Mouse (Mus musculus): ENCODE data around the gene Ubr1. TPM values are rescaled to one million over a fixed set of nuclear protein-coding genes. Genes with fewer than 3 reads are reported as not detected.
A peak's percentile ranks its signal among the peaks of the same experiment; 100 is the strongest.
"Not testable (repeated sequence)": the region's sequence is repeated elsewhere in the genome, so short reads cannot be mapped to it uniquely, and the experiment has no call there.

Gene Ubr1
- polyA plus RNA-seq, 2 experiments, result 5.1 to 9.3 TPM

DNA sequence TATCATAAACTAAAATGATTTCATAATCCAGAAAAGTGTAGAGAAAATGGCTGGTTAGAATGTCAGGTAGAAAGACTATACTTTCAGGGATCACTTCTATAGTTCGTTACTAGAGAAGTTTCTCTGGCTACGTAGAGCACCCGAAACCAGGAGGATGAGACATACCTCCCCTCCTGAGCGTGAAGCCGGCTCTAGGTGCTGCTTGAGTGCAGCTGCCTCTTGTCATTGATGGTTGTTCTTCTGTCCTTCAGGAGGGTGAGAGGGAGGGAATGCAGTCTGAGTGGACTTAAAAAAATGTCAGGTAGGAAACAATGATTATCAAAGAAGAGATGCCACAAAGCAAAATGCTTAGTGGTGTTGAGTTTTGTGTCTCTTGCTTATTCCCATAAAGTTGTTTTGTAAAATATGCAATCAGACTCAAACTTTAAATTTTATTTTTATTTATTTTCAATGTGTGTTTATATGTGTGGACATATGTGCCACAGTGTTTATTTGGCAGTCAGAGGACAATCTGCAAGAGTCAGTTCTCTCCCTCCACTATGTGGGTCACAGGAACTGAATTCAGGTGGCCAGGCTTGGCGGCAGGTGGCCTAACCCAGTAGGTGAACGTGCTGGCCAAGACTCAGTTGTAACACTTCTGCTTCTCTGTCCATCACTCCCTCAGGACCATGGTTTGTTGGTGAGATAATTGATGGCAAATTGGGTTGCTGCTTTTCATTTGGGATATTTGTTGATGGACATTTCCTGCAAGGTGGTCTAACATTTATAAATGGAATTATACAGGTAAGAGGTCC, 33.7 kb upstream of the Ubr1 start:
- ATAC-seq (ENCODE audit: insufficient read depth) (no peak), DNase-seq (ENCODE audit: low read depth in 3 of 3, low spot score in 3 of 3) (no peak)
- WGBS (ENCODE audit: insufficient replicate concordance), result 76% methylated on average over 7 of the region's 7 CpGs
- Histone ChIP-seq H3K27ac (no peak overlapping the region), H3K9me3 (ENCODE audit: control insufficient read depth, low read length) (no peaks in the 10 kb centered on the region), H3K4me2 (ENCODE audit: low read depth) (no peak overlapping the region), H3K36me3 (replicated peaks; ENCODE audit: control insufficient read depth, insufficient read depth, low read depth) (no peaks in the 10 kb centered on the region), H3K9ac (replicated peaks) (no peak overlapping the region), H3K27me3 (ENCODE audit: control insufficient read depth, insufficient read depth, low read length) (no peaks in the 10 kb centered on the region), H3K4me1 (replicated peaks; ENCODE audit: control insufficient read depth in 2 of 2, insufficient read depth in 2 of 2, low read length in 1 of 2) (peaks cover 3% of the 10 kb centered on the region in 2 experiments; a peak in 3 of 4 replicates), H3K4me3 (ENCODE audit: insufficient read depth in 1 of 2, low read depth in 2 of 2, low read length in 2 of 2) (no peak overlapping the region)
- TF ChIP-seq EP300 (IDR thresholded peaks at IDR 0.05; ENCODE audit: low read depth) (no peak), CTCF (IDR thresholded peaks at IDR 0.05; ENCODE audit: low read depth) (no peak)

GRCm38 (mm10) chr2:121003586-121003985, 33.1 kb upstream of the Ubr1 start:
- ATAC-seq (ENCODE audit: insufficient read depth) (no peak), DNase-seq (ENCODE audit: low read depth in 3 of 3, low spot score in 3 of 3) (peak in 1 of 3 experiments; percentile 22)
- Histone ChIP-seq H3K27ac (no peak overlapping the region), H3K4me1 (replicated peaks; ENCODE audit: control insufficient read depth in 2 of 2, insufficient read depth in 2 of 2, low read length in 1 of 2) (peaks cover 0 to under 1% of the 10 kb centered on the region in 2 experiments; a peak in 2 of 4 replicates), H3K4me2 (ENCODE audit: low read depth) (no peak overlapping the region), H3K36me3 (replicated peaks; ENCODE audit: control insufficient read depth, insufficient read depth, low read depth) (no peaks in the 10 kb centered on the region), H3K9ac (replicated peaks) (no peak overlapping the region), H3K4me3 (ENCODE audit: insufficient read depth in 1 of 2, low read depth in 2 of 2, low read length in 2 of 2) (no peak overlapping the region), H3K27me3 (ENCODE audit: control insufficient read depth, insufficient read depth, low read length) (no peaks in the 10 kb centered on the region), H3K9me3 (ENCODE audit: control insufficient read depth, low read length) (no peaks in the 10 kb centered on the region)
- TF ChIP-seq CTCF (IDR thresholded peaks at IDR 0.05; ENCODE audit: low read depth), result peak; percentile 68
- TF ChIP-seq EP300 (IDR thresholded peaks at IDR 0.05; ENCODE audit: low read depth), result no peak
- 69% methylated on average over 2 of the region's 2 CpGs for WGBS (ENCODE audit: insufficient replicate concordance)

DNA sequence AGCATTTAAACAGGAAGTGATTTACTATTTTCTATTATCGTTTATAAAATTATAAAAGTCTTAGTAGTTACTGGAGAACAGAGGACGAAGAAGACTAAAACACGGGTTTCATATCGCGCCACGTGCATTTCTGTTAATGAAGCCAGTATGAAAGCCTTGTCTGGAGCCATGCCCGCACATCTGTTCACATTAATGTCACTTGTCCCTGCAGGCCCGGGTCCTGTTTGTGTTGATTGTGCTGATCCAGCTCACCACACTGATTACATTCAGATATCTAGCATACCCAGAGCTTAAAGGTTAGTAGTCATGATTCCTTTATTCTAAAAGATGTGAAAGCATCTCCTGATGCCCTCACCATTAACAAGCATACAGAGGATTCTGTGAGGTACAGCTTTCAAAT, 28.3 kb upstream of the Ubr1 start:
- ATAC-seq (ENCODE audit: insufficient read depth), result peak; percentile 57; the same call in 1 of the 2 replicates
- H3K4me1 ChIP-seq (replicated peaks; ENCODE audit: control insufficient read depth in 2 of 2, insufficient read depth in 2 of 2, low read length in 1 of 2), result peaks cover 0 to 6% of the 10 kb centered on the region in 2 experiments; a peak in 2 of 4 replicates
- 57% methylated on average over 8 of the region's 8 CpGs for WGBS (ENCODE audit: insufficient replicate concordance)
- H3K9ac ChIP-seq (replicated peaks), result no peak overlapping the region
- no peak overlapping the region for H3K27ac ChIP-seq
- H3K9me3 ChIP-seq (ENCODE audit: control insufficient read depth, low read length), result no peaks in the 10 kb centered on the region
- H3K27me3 ChIP-seq (ENCODE audit: control insufficient read depth, insufficient read depth, low read length), result no peaks in the 10 kb centered on the region
- H3K36me3 ChIP-seq (replicated peaks; ENCODE audit: control insufficient read depth, insufficient read depth, low read depth), result no peaks in the 10 kb centered on the region
- H3K4me3 ChIP-seq (ENCODE audit: insufficient read depth in 1 of 2, low read depth in 2 of 2, low read length in 2 of 2), result no peak overlapping the region
- TF ChIP-seq EP300 (IDR thresholded peaks at IDR 0.05; ENCODE audit: low read depth), result peak; percentile 49
- no peak for TF ChIP-seq CTCF (IDR thresholded peaks at IDR 0.05; ENCODE audit: low read depth)
- no peak overlapping the region for H3K4me2 ChIP-seq (ENCODE audit: low read depth)
- DNase-seq (ENCODE audit: low read depth in 3 of 3, low spot score in 3 of 3), result peak in 2 of 3 experiments; percentile 29 to 33

GRCm38 (mm10) chr2:120996607-120997006, 26.1 kb upstream of the Ubr1 start:
- ATAC-seq (ENCODE audit: insufficient read depth); H3K36me3 ChIP-seq (replicated peaks; ENCODE audit: control insufficient read depth, insufficient read depth, low read depth); H3K9me3 ChIP-seq (ENCODE audit: control insufficient read depth, low read length); H3K27me3 ChIP-seq (ENCODE audit: control insufficient read depth, insufficient read depth, low read length); H3K4me3 ChIP-seq (ENCODE audit: insufficient read depth in 1 of 2, low read depth in 2 of 2, low read length in 2 of 2); H3K9ac ChIP-seq (replicated peaks); DNase-seq (ENCODE audit: low read depth in 3 of 3, low spot score in 3 of 3); H3K27ac ChIP-seq; H3K4me2 ChIP-seq (ENCODE audit: low read depth); H3K4me1 ChIP-seq (replicated peaks; ENCODE audit: control insufficient read depth in 2 of 2, insufficient read depth in 2 of 2, low read length in 1 of 2): not testable (repeated sequence)
- WGBS (ENCODE audit: insufficient replicate concordance), result 52% methylated on average over 1 of the region's 1 CpGs

GRCm38 (mm10) chr2:120991196-120991595, 20.7 kb upstream of the Ubr1 start:
- H3K4me3 ChIP-seq (ENCODE audit: insufficient read depth in 1 of 2, low read depth in 2 of 2, low read length in 2 of 2), result no peak overlapping the region
- no peaks in the 10 kb centered on the region for H3K36me3 ChIP-seq (replicated peaks; ENCODE audit: control insufficient read depth, insufficient read depth, low read depth)
- WGBS (ENCODE audit: insufficient replicate concordance), result 62% methylated on average over 4 of the region's 4 CpGs
- DNase-seq (ENCODE audit: low read depth in 3 of 3, low spot score in 3 of 3) (no peak), ATAC-seq (ENCODE audit: insufficient read depth) (no peak)
- H3K27me3 ChIP-seq (ENCODE audit: control insufficient read depth, insufficient read depth, low read length), result no peaks in the 10 kb centered on the region
- no peak overlapping the region for H3K9ac ChIP-seq (replicated peaks)
- no peak overlapping the region for H3K4me2 ChIP-seq (ENCODE audit: low read depth)
- H3K27ac ChIP-seq, result no peak overlapping the region
- TF ChIP-seq EP300 (IDR thresholded peaks at IDR 0.05; ENCODE audit: low read depth) (no peak), CTCF (IDR thresholded peaks at IDR 0.05; ENCODE audit: low read depth) (no peak)
- no peaks in the 10 kb centered on the region; a peak in 1 of 4 replicates for H3K4me1 ChIP-seq (replicated peaks; ENCODE audit: control insufficient read depth in 2 of 2, insufficient read depth in 2 of 2, low read length in 1 of 2)
- no peaks in the 10 kb centered on the region for H3K9me3 ChIP-seq (ENCODE audit: control insufficient read depth, low read length)

All from liver, embryonic 14.5 days (tissue).